Mouse (Mus musculus): Measurements from ENCODE around the gene Rhag. TPM values are rescaled to one million over a fixed set of nuclear protein-coding genes. Genes with fewer than 3 reads are reported as not detected.
A peak's percentile ranks its signal among the peaks of the same experiment; 100 is the strongest.

Rhag gene
- polyA plus RNA-seq, 1 experiment from 2014 or later, result 0.14 TPM

DNA sequence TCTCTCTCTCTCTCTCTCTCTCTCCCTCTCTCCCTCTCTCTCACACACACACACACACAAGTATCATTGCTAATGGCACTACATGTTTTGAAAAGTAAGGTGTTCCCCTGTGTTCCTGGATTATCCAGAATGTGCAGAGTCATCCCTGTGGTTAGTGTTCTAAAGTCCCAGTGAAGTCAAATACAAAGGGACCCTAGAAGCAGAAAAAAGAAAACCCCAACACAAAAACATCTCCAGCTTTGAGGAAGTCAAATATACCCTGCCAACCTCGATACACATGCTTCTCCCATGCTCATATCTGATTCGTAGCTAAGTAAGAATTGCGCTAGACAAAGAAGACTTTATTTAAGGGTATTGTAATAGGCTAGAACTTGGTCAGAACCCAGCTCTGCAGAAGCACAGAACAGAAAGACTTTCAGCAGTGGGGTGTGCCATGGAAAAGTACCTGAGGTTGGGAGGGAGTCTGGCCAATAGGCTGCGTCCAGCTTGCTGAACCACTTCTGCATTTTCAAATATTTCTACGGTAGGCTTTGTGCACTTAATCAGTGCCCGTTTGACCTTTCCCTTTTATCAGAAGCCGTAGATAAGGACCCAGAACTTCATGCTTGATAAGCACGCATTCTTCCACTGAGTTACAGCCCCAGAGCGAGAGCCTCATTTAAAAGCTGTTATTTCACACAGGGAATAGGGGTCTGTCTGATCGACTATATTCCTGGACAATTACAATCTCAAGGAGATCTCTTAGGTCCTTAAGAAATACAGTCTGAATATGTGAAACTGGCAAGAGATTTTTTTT lies 58.2 kb downstream of the Rhag start:
- no peak for ATAC-seq
- Histone ChIP-seq H3K4me3 (ENCODE audit: low read length) (no peak overlapping the region), H3K27ac (ENCODE audit: low read depth, low read length) (no peak overlapping the region), H3K9me3 (ENCODE audit: control insufficient read depth, low read length) (no peaks in the 10 kb centered on the region), H3K36me3 (ENCODE audit: control insufficient read depth, insufficient read depth, low read length) (no peaks in the 10 kb centered on the region), H3K27me3 (replicated peaks; ENCODE audit: control insufficient read depth, insufficient read depth, low read length) (no peaks in the 10 kb centered on the region), H3K9ac (ENCODE audit: low read depth, low read length) (no peak overlapping the region), H3K4me1 (ENCODE audit: control insufficient read depth, insufficient read depth, low read depth, low read length) (no peaks in the 10 kb centered on the region), H3K4me2 (ENCODE audit: low read length) (no peak overlapping the region)
- 77% methylated on average over 10 of the region's 10 CpGs for WGBS

DNA sequence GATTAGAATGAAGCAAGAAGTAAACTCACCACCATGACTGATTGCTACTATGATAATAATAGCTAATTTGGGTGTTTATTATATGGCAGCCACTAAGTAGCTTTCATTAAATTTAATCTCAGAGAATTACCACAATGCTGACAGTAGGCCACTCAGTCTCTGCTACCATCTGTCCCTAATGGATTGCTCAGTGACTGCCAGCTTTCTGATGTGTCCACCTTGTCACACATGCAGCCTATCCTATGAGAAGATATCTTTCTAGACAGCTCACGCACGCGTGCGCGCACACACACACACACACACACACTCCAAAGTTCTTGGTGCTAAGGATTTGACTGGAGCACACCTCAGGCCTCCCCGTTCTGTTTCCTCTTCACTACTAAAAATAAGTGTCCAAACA lies 61.7 kb downstream of the Rhag start:
- no peak overlapping the region for H3K4me2 ChIP-seq (ENCODE audit: low read length)
- H3K9me3 ChIP-seq (ENCODE audit: control insufficient read depth, low read length), result no peaks in the 10 kb centered on the region
- no peak overlapping the region for H3K27ac ChIP-seq (ENCODE audit: low read depth, low read length)
- no peak for ATAC-seq
- no peaks in the 10 kb centered on the region for H3K36me3 ChIP-seq (ENCODE audit: control insufficient read depth, insufficient read depth, low read length)
- no peak overlapping the region for H3K4me3 ChIP-seq (ENCODE audit: low read length)
- no peak overlapping the region for H3K9ac ChIP-seq (ENCODE audit: low read depth, low read length)
- H3K27me3 ChIP-seq (replicated peaks; ENCODE audit: control insufficient read depth, insufficient read depth, low read length), result no peaks in the 10 kb centered on the region
- 91% methylated on average over 6 of the region's 6 CpGs for WGBS
- H3K4me1 ChIP-seq (ENCODE audit: control insufficient read depth, insufficient read depth, low read depth, low read length), result no peaks in the 10 kb centered on the region

DNA sequence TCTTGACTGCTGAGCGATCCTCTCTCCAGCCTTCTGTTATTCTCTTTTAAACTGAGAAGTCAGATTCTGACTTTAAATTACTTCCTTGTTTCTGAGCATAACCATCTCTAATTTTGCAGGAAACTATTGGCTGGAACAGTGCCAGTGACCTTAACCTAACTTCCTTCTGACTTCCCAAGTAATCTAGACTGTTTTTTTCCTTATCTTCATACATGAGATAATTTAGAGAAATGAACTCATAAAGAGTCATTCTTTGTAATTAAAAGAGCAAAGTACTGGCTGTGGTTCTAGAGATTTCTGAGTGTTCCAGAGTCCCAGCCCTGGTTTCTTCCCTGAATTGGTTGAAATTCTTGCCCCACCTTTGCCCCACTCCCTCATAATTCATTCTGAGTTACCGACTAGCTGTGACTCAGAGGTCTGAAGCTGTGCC lies 62.7 kb downstream of the Rhag start:
- WGBS, result 65% methylated on average over 2 of the region's 2 CpGs
- Histone ChIP-seq H3K4me1 (ENCODE audit: control insufficient read depth, insufficient read depth, low read depth, low read length) (no peaks in the 10 kb centered on the region), H3K36me3 (ENCODE audit: control insufficient read depth, insufficient read depth, low read length) (no peaks in the 10 kb centered on the region), H3K9ac (ENCODE audit: low read depth, low read length) (no peak overlapping the region), H3K4me3 (ENCODE audit: low read length) (no peak overlapping the region), H3K27ac (ENCODE audit: low read depth, low read length) (no peak overlapping the region), H3K4me2 (ENCODE audit: low read length) (no peak overlapping the region), H3K27me3 (replicated peaks; ENCODE audit: control insufficient read depth, insufficient read depth, low read length) (no peaks in the 10 kb centered on the region), H3K9me3 (ENCODE audit: control insufficient read depth, low read length) (no peaks in the 10 kb centered on the region)
- ATAC-seq, result no peak

DNA sequence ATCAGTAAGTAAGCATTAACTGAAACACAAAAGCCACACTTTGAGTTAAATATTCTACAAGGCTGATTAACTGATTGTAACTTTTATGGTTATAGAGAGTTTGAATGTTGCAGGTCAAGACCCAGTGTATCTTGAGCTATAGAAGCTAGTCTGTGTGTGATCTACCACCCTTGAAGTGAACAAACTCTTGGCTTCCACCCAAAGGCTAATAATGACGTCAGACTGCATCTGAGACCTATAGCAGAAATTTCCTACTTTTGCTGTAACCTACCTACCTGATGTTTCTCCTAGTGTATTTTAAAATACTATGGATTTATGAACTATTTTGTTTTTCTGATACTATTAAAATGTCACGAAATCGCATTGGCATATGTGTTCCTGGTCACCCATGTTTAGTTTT lies 63.8 kb downstream of the Rhag start:
- Histone ChIP-seq H3K9me3 (ENCODE audit: control insufficient read depth, low read length) (no peaks in the 10 kb centered on the region), H3K27ac (ENCODE audit: low read depth, low read length) (no peak overlapping the region), H3K36me3 (ENCODE audit: control insufficient read depth, insufficient read depth, low read length) (no peaks in the 10 kb centered on the region), H3K4me3 (ENCODE audit: low read length) (no peak overlapping the region), H3K9ac (ENCODE audit: low read depth, low read length) (no peak overlapping the region), H3K4me1 (ENCODE audit: control insufficient read depth, insufficient read depth, low read depth, low read length) (peaks cover under 1% of the 10 kb centered on the region; the same call in 1 of the 2 replicates), H3K4me2 (ENCODE audit: low read length) (no peak overlapping the region), H3K27me3 (replicated peaks; ENCODE audit: control insufficient read depth, insufficient read depth, low read length) (no peaks in the 10 kb centered on the region)
- 78% methylated on average over 3 of the region's 3 CpGs for WGBS
- ATAC-seq, result no peak

DNA sequence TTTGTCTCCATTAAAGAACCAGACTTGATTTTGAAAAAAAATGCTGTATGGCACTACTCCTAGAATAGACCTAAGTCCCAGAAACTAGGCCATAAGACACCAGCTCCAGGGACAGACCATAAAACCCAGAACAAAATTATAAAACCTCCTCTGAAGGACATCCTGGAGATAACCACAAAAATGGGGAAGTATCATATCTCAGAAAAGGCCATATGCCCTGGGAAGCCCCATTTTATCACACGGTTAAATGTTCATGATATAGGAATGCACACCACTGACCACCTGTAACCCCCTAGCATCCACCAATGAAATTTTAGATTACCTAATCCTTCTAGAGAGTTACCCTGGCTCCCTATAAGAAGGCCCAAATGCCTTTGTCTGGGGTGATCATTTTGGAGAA lies 64.6 kb downstream of the Rhag start:
- 95% methylated on average over 1 of the region's 1 CpGs for WGBS
- Histone ChIP-seq H3K4me1 (ENCODE audit: control insufficient read depth, insufficient read depth, low read depth, low read length) (peaks cover 2% of the 10 kb centered on the region; the same call in 1 of the 2 replicates), H3K36me3 (ENCODE audit: control insufficient read depth, insufficient read depth, low read length) (no peaks in the 10 kb centered on the region), H3K27ac (ENCODE audit: low read depth, low read length) (no peak overlapping the region), H3K27me3 (replicated peaks; ENCODE audit: control insufficient read depth, insufficient read depth, low read length) (no peaks in the 10 kb centered on the region), H3K4me3 (ENCODE audit: low read length) (no peak overlapping the region), H3K9me3 (ENCODE audit: control insufficient read depth, low read length) (no peaks in the 10 kb centered on the region), H3K4me2 (ENCODE audit: low read length) (no peak overlapping the region), H3K9ac (ENCODE audit: low read depth, low read length) (no peak overlapping the region)
- no peak for ATAC-seq

DNA sequence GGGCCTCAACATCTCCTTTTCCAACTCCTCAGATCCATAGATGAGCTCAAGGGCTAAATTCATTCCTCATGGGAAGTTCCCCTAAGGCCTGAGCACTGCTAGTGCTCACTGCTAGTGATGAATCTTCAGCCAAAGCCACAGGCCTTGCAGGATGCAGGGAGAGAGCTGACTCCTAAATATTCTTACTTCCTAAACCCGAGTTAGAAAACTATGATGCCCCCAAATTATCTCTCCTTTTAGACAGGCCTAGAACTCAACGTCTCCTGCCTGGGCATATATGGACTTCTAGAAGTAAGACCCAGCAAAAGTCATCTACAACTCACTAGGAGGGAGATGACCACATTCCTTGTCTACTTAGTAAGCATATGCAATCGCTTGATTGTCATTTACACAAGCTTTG lies 66.8 kb downstream of the Rhag start:
- H3K4me3 ChIP-seq (ENCODE audit: low read length), result no peak overlapping the region
- 44% methylated on average over 3 of the region's 3 CpGs for WGBS
- H3K4me1 ChIP-seq (ENCODE audit: control insufficient read depth, insufficient read depth, low read depth, low read length), result peaks cover 2% of the 10 kb centered on the region; the same call in 1 of the 2 replicates
- H3K27ac ChIP-seq (ENCODE audit: low read depth, low read length), result no peak overlapping the region
- H3K4me2 ChIP-seq (ENCODE audit: low read length), result no peak overlapping the region
- ATAC-seq, result no peak
- no peak overlapping the region for H3K9ac ChIP-seq (ENCODE audit: low read depth, low read length)
- no peaks in the 10 kb centered on the region for H3K36me3 ChIP-seq (ENCODE audit: control insufficient read depth, insufficient read depth, low read length)
- no peaks in the 10 kb centered on the region for H3K9me3 ChIP-seq (ENCODE audit: control insufficient read depth, low read length)
- H3K27me3 ChIP-seq (replicated peaks; ENCODE audit: control insufficient read depth, insufficient read depth, low read length), result no peaks in the 10 kb centered on the region

GRCm38 (mm10) chr17:40879528-40879923 lies 68.6 kb downstream of the Rhag start:
- 13% methylated on average over 6 of the region's 6 CpGs for WGBS
- no peak for ATAC-seq
- Histone ChIP-seq H3K9ac (ENCODE audit: low read depth, low read length) (peak overlapping the region; percentile 70), H3K4me3 (ENCODE audit: low read length) (peak overlapping the region; percentile 62), H3K4me2 (ENCODE audit: low read length) (peak overlapping the region; percentile 97), H3K9me3 (ENCODE audit: control insufficient read depth, low read length) (no peaks in the 10 kb centered on the region), H3K4me1 (ENCODE audit: control insufficient read depth, insufficient read depth, low read depth, low read length) (peaks cover 2% of the 10 kb centered on the region; the same call in 1 of the 2 replicates), H3K27ac (ENCODE audit: low read depth, low read length) (no peak overlapping the region), H3K27me3 (replicated peaks; ENCODE audit: control insufficient read depth, insufficient read depth, low read length) (no peaks in the 10 kb centered on the region), H3K36me3 (ENCODE audit: control insufficient read depth, insufficient read depth, low read length) (no peaks in the 10 kb centered on the region)

- Histone ChIP-seq H3K27ac (ENCODE audit: low read depth, low read length) (no peak within 1 kb of the TSS), H3K27me3 (replicated peaks; ENCODE audit: control insufficient read depth, insufficient read depth, low read length) (no peaks in the 10 kb centered on the region), H3K4me3 (ENCODE audit: low read length) (peak within 1 kb of the TSS; percentile 62), H3K9me3 (ENCODE audit: control insufficient read depth, low read length) (no peaks in the 10 kb centered on the region), H3K4me2 (ENCODE audit: low read length) (peak within 1 kb of the TSS; percentile 97), H3K9ac (ENCODE audit: low read depth, low read length) (peak within 1 kb of the TSS; percentile 70), H3K4me1 (ENCODE audit: control insufficient read depth, insufficient read depth, low read depth, low read length) (peaks cover 2% of the 10 kb centered on the region; the same call in 1 of the 2 replicates), H3K36me3 (ENCODE audit: control insufficient read depth, insufficient read depth, low read length) (no peaks in the 10 kb centered on the region)
- peak; percentile 87 for ATAC-seq
- WGBS, result under 1% methylated on average over 40 of the region's 40 CpGs
Observed at GRCm38 (mm10) chr17:40879924-40880691, 69.2 kb downstream of the Rhag start, which contains the start of gene 9130008F23Rik. TSS of gene 9130008F23Rik (minus strand) at chr17:40880559.

DNA sequence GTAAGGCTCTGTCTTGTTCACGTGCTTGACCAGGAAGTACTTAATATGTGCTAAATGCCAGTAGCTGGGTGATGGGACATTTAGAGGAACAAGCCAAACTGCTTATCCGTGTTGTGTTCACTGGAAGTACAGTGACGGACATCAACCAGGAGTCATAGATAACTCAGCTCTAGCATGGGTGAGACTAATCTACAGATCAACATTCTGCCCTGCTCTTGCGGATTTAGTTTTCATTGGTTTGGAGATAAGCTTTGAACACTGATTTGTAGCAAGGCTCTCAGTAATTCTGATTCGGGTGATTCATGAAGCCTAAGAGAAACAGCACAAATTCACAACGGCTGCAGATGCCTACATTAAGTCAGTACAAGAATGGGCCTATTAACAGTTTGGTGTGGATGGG lies 71.2 kb downstream of the Rhag start:
- ATAC-seq, result no peak
- H3K4me2 ChIP-seq (ENCODE audit: low read length), result no peak overlapping the region
- WGBS, result 94% methylated on average over 6 of the region's 6 CpGs

More for the DNA sequence above, 71.2 kb downstream of the Rhag start:
- no peaks in the 10 kb centered on the region for H3K36me3 ChIP-seq (ENCODE audit: control insufficient read depth, insufficient read depth, low read length)
- H3K4me1 ChIP-seq (ENCODE audit: control insufficient read depth, insufficient read depth, low read depth, low read length), result peaks cover 2% of the 10 kb centered on the region; the same call in 1 of the 2 replicates
- H3K27me3 ChIP-seq (replicated peaks; ENCODE audit: control insufficient read depth, insufficient read depth, low read length), result no peaks in the 10 kb centered on the region
- H3K27ac ChIP-seq (ENCODE audit: low read depth, low read length), result no peak overlapping the region
- no peak overlapping the region for H3K4me3 ChIP-seq (ENCODE audit: low read length)
- H3K9ac ChIP-seq (ENCODE audit: low read depth, low read length), result no peak overlapping the region
- no peaks in the 10 kb centered on the region for H3K9me3 ChIP-seq (ENCODE audit: control insufficient read depth, low read length)

All from hindbrain, embryonic 16.5 days (tissue).